Mouse (Mus musculus) stomach, postnatal 0 days (tissue): ENCODE measurements around the gene Aspg.

ENCODE experiments used
- CTCF ChIP-seq: IDR thresholded peaks from 2 replicates; pipeline ENCODE4 v1.5.1; 2016; ENCODE audit warnings: antibody characterized with exemption, low read depth, mild to moderate bottlenecking, moderate library complexity
- EP300 ChIP-seq: optimal IDR thresholded peaks from 2 replicates; pipeline ENCODE3; 2016; ENCODE audit warnings: antibody characterized with exemption

DNA sequence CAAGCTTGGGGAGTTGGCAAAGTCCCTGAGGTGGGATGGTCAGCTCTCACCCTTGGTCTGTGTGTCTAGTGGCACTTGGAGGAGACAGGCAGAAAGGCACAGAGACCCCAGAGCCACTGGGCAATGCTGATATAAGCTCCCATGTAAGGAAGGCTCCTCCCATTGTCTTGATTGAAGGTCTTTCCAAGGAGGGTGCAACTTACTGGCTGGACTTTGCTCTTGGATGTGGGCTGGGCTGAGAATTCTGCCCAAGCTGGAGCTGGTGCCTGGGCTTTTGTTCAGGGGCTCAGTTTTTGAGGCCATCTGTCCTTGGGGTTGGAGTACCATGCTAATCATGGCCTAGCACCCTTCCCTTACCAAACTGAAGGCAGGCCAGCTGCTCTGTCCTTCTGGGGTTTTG is 52.3 kb downstream of the Aspg start:
- TF ChIP-seq CTCF (no peak), EP300 (no peak)
